Mouse (Mus musculus) forebrain, embryonic 10.5 days (tissue): ENCODE measurements at regions not wholly inside any gene's neighbourhood (a gene's known extent, or its start where the extent isn't known, plus 50 kb on each side); places are given as distances from the start of the nearest gene placed in this dataset.

Source experiments
- DNase-seq: peaks from one replicate; pipeline ENCODE4 v3.0.0-alpha.2; 2017; ENCODE audit warnings: low spot score; ENCODE audit errors: extremely low spot score
- H3K27ac ChIP-seq: fragments of 300-500 bp; sonication (generic); 2 replicates; pipeline ENCODE4 v1.5.1; 2016; ENCODE audit warnings: mild to moderate bottlenecking
- H3K27me3 ChIP-seq: fragments of 300-500 bp; sonication (generic); 2 replicates; pipeline ENCODE4 v1.6.1; 2016; ENCODE audit warnings: mild to moderate bottlenecking; ENCODE audit not compliant: poor library complexity, severe bottlenecking
- H3K36me3 ChIP-seq: fragments of 300-500 bp; sonication (generic); replicated peaks from 2 replicates; pipeline ENCODE4 v1.6.1; 2016; ENCODE audit warnings: mild to moderate bottlenecking, moderate library complexity
- H3K4me1 ChIP-seq: fragments of 300-500 bp; sonication (generic); 2 replicates; pipeline ENCODE4 v1.6.1; 2016
- H3K4me3 ChIP-seq: fragments of 300-500 bp; sonication (generic); 2 replicates; pipeline ENCODE4 v1.5.1; 2016; ENCODE audit warnings: mild to moderate bottlenecking, moderate library complexity
- H3K9me3 ChIP-seq: fragments of 300-500 bp; sonication (generic); 2 replicates; pipeline ENCODE4 v1.6.1; 2016; ENCODE audit warnings: mild to moderate bottlenecking, moderate library complexity
- WGBS: fragments of 180-500 bp; shearing (Covaris S2); methylation state at CpG from one replicate; pipeline ENCODE4 v1.1.7; 2016; 5-methylcytosine and 5-hydroxymethylcytosine counted together

- H3K4me3 ChIP-seq, result no peak overlapping the region
- no peaks in the 10 kb centered on the region for H3K9me3 ChIP-seq
- no peaks in the 10 kb centered on the region for H3K4me1 ChIP-seq
- no peaks in the 10 kb centered on the region for H3K27me3 ChIP-seq
- DNase-seq, result no peak
- H3K27ac ChIP-seq, result no peak overlapping the region
- no peaks in the 10 kb centered on the region for H3K36me3 ChIP-seq
- WGBS, result 62% methylated on average over 5 of the region's 5 CpGs
Measured at GRCm38 (mm10) chr11:8247535-8247934, 416.8 kb downstream of the Tns3 start.

DNA sequence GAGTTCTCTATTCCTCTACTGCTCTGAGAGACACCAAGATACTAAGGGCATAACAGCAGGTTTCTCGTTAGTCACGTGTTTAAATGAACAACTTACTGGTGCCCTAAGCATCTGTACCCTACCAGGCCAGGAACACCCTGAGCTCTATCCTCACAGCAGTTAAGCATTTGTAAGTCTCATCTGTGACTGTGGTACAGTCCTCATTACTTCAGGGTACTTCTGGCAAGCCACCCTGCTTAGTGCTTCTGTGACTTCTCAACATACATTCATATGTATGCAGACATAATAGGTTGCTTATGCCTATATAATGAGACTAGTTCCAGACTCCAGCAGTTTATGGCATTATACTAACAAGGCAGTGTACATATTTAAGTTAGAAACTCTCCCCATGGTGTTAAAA lies 417.3 kb downstream of the Tns3 start:
- WGBS, result 93% methylated on average over 2 of the region's 2 CpGs
- Histone ChIP-seq H3K27ac (no peak overlapping the region), H3K4me3 (no peak overlapping the region), H3K36me3 (no peaks in the 10 kb centered on the region), H3K27me3 (no peaks in the 10 kb centered on the region), H3K9me3 (no peaks in the 10 kb centered on the region), H3K4me1 (no peaks in the 10 kb centered on the region)
- DNase-seq, result no peak

DNA sequence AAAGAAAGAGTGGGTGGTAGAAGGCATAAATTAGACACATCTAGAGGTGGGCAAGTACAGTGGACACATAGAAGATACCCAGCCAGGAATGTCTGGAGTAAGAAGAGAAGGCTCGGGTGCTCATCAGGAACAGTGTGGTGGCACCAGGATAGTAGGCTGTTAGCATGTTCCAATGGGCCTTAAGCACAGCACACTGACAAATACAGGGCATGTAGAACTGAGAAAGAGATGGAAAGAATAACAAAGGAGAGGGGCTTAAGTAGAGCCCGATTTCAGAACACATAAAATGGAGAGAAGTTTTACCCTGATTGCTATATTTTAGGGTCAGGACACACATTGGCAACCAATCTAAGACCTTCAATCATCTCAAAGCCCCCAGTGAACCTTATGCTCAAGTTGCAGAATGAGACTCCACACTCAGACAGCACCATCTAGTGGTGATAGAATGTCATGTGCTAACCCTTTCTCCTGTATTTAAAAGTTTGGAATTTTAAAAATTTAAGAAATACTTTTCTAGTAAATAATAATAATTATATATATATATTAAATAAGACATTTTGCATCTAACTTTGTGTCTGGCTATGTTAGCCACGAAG lies 418.8 kb downstream of the Tns3 start:
- Histone ChIP-seq H3K27me3 (no peaks in the 10 kb centered on the region), H3K27ac (no peak overlapping the region), H3K36me3 (no peaks in the 10 kb centered on the region), H3K4me1 (no peaks in the 10 kb centered on the region), H3K9me3 (peaks cover under 1% of the 10 kb centered on the region; the same call in 1 of the 2 replicates), H3K4me3 (no peak overlapping the region)
- DNase-seq, result no peak
- 42% methylated on average over 3 of the region's 3 CpGs for WGBS

DNA sequence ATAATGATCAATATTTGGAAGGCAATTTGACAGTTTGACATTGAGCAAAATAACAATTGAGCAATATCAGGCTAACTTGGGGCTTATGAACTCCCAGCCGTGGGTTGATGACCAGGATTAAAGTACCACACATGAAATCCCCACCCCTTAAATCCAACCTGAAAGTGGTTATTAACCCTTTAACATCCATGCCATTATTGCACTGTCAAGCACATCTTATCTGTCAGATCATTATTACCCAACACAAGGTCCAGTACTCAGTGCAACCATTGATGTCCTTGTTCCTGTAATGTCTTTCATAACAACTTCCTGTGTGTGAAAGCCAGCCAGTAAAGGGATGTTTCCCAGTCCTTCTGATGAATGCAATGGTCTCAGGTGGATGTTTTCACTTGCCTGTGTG lies 425.8 kb downstream of the Tns3 start:
- no peak overlapping the region for H3K4me3 ChIP-seq
- no peaks in the 10 kb centered on the region for H3K36me3 ChIP-seq
- H3K9me3 ChIP-seq, result peaks cover 10% of the 10 kb centered on the region
- no peaks in the 10 kb centered on the region for H3K27me3 ChIP-seq
- H3K27ac ChIP-seq, result no peak overlapping the region
- no peaks in the 10 kb centered on the region for H3K4me1 ChIP-seq
- WGBS, result 78% methylated on average over 1 of the region's 1 CpGs
- no peak for DNase-seq

DNA sequence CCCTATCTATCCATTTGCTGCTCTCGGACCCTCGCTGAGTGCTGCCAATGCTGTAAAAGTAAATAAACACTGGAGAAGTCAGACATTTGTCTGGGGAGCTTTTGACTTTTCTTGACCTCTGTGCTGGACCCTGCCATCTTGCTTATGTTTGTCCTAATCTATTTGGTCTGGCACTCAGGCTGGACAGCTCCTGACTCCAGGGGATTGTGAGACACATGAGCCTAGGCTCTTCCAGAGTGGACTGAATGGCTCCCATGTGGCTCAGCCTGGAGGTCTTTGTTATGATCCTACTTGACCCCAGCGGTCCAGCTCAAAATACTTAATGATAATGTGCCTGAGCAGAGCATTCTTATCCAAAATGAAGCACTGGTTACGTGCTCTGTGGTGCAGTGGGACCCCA lies 426.8 kb downstream of the Tns3 start:
- peak; percentile 8 for DNase-seq
- H3K27ac ChIP-seq, result no peak overlapping the region
- no peaks in the 10 kb centered on the region for H3K4me1 ChIP-seq
- H3K27me3 ChIP-seq, result no peaks in the 10 kb centered on the region
- H3K9me3 ChIP-seq, result peaks cover 10% of the 10 kb centered on the region
- whole genome bisulfite sequencing, result 72% methylated on average over 4 of the region's 4 CpGs
- H3K36me3 ChIP-seq, result no peaks in the 10 kb centered on the region
- no peak overlapping the region for H3K4me3 ChIP-seq

GRCm38 (mm10) chr11:8236056-8236455 lies 428.3 kb downstream of the Tns3 start:
- Histone ChIP-seq H3K9me3 (peaks cover 10% of the 10 kb centered on the region), H3K4me3 (no peak overlapping the region), H3K27me3 (no peaks in the 10 kb centered on the region), H3K27ac (no peak overlapping the region), H3K36me3 (no peaks in the 10 kb centered on the region), H3K4me1 (no peaks in the 10 kb centered on the region)
- 98% methylated on average over 2 of the region's 2 CpGs for WGBS
- DNase-seq, result no peak

- Histone ChIP-seq H3K27ac (no peak overlapping the region), H3K4me1 (peaks cover 6% of the 10 kb centered on the region; the same call in 1 of the 2 replicates), H3K4me3 (no peak overlapping the region), H3K36me3 (no peaks in the 10 kb centered on the region), H3K27me3 (no peaks in the 10 kb centered on the region), H3K9me3 (no peaks in the 10 kb centered on the region)
- DNase-seq, result no peak
- WGBS, result 77% methylated on average over 9 of the region's 9 CpGs
Measured at GRCm38 (mm10) chr11:8232636-8233189, 431.6 kb downstream of the Tns3 start.

- Histone ChIP-seq H3K27ac (no peak overlapping the region), H3K4me1 (peaks cover 8% of the 10 kb centered on the region; the same call in 1 of the 2 replicates), H3K36me3 (no peaks in the 10 kb centered on the region), H3K27me3 (no peaks in the 10 kb centered on the region), H3K4me3 (no peak overlapping the region), H3K9me3 (no peaks in the 10 kb centered on the region)
- no peak for DNase-seq
- 76% methylated on average over 7 of the region's 7 CpGs for WGBS
Measured at GRCm38 (mm10) chr11:8229787-8230186, 434.5 kb downstream of the Tns3 start.

DNA sequence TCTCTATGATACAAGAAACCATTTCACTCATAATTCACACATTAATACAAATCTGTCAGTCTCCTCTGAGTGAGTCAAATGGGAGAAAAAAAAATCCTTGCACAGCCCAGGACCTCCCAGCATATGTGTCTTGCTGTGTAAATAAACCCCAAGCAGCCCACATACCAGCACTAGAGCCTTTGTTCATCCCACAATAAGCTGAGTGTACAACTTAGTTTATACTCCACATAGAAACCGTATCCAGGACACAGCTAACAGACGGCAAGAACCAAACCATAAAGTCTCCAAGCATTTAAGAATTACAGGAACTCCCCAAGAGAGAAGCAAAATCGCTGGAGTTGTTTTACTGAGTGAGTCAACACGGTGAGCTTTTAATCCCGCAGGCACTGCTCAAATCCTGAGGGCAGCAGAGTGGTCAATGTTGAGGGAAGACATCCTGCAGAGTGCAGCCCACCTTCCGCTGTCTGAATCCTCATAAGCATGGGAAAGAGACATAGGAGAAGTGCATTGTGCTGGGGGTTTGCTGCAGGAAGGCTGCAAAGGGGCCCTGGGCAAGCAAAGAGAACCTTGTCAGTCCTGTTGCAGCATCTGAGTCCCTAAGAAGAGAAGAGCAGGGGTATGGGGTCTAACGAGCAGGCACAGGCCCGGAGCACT lies 436.4 kb downstream of the Tns3 start:
- 58% methylated on average over 8 of the region's 8 CpGs for WGBS
- H3K9me3 ChIP-seq, result no peaks in the 10 kb centered on the region
- H3K4me3 ChIP-seq, result no peak overlapping the region
- H3K27ac ChIP-seq, result no peak overlapping the region
- H3K27me3 ChIP-seq, result no peaks in the 10 kb centered on the region
- DNase-seq, result no peak
- peaks cover 8% of the 10 kb centered on the region; the same call in 1 of the 2 replicates for H3K4me1 ChIP-seq
- no peaks in the 10 kb centered on the region for H3K36me3 ChIP-seq

GRCm38 (mm10) chr11:8224366-8224765 lies 440.0 kb downstream of the Tns3 start:
- Histone ChIP-seq H3K27ac (no peak overlapping the region), H3K36me3 (no peaks in the 10 kb centered on the region), H3K9me3 (no peaks in the 10 kb centered on the region), H3K27me3 (no peaks in the 10 kb centered on the region), H3K4me3 (no peak overlapping the region), H3K4me1 (peaks cover 8% of the 10 kb centered on the region; the same call in 1 of the 2 replicates)
- no peak for DNase-seq
- 88% methylated on average over 1 of the region's 1 CpGs for WGBS

DNA sequence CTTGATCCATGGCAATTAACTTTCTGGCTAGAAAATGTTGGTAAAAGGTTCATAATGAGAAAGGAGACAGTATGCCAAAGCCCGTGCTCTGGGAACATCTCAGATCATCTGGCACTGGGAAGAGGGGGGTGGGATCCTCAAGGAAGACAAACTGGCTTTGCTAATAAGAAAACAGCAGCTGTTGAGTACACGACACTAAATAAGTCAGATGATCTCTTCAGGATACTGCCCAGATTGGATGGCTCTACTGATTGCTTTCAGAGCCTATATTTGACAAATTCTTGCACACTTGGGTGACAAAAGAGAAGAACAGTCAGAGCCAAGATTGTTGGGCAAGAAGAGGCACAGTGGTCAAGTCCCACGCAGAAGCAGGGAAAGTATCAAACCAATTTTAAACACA lies 443.7 kb downstream of the Tns3 start:
- no peak overlapping the region for H3K27ac ChIP-seq

DNA sequence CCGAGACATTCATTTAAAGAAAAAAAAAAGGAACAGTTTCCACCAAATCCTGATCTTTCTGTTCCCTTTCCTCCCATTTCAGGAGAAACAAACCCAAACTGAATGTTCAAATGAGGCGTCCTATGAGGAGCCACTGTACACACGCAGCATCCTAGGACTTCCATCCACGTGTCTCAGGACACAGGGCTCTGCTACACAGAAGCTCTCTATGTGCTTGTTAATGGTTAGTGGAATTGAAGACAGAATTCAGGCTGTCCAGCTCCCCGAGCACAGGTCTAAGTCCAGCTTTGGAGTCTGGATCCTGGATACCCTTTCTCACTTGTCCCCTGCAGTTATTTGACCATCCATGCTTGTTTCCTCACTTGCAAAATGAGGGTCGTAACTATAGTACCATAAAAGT lies 444.4 kb downstream of the Tns3 start:
- WGBS, result 87% methylated on average over 6 of the region's 6 CpGs
- no peaks in the 10 kb centered on the region for H3K27me3 ChIP-seq
- no peak overlapping the region for H3K4me3 ChIP-seq
- no peak for DNase-seq
- H3K9me3 ChIP-seq, result no peaks in the 10 kb centered on the region
- no peaks in the 10 kb centered on the region for H3K4me1 ChIP-seq
- no peaks in the 10 kb centered on the region for H3K36me3 ChIP-seq
- H3K27ac ChIP-seq, result no peak overlapping the region

More for the DNA sequence above, 443.7 kb downstream of the Tns3 start:
- Histone ChIP-seq H3K4me1 (no peaks in the 10 kb centered on the region), H3K27me3 (no peaks in the 10 kb centered on the region), H3K36me3 (no peaks in the 10 kb centered on the region), H3K4me3 (no peak overlapping the region), H3K9me3 (no peaks in the 10 kb centered on the region)
- no peak for DNase-seq
- WGBS, result 88% methylated on average over 3 of the region's 3 CpGs

- DNase-seq, result no peak
Measured at GRCm38 (mm10) chr11:8215634-8216033, 448.7 kb downstream of the Tns3 start.

More at GRCm38 (mm10) chr11:8215634-8216033, 448.7 kb downstream of the Tns3 start:
- H3K4me3 ChIP-seq, result no peak overlapping the region
- no peaks in the 10 kb centered on the region for H3K4me1 ChIP-seq
- no peak overlapping the region for H3K27ac ChIP-seq
- no peaks in the 10 kb centered on the region for H3K36me3 ChIP-seq
- 88% methylated on average over 7 of the region's 7 CpGs for WGBS
- no peaks in the 10 kb centered on the region for H3K9me3 ChIP-seq
- no peaks in the 10 kb centered on the region for H3K27me3 ChIP-seq
